Mouse (Mus musculus) thymus, postnatal 14 days (tissue): ENCODE results near the gene Prdm8.

Experiments
- DNase-seq: peaks from one replicate; pipeline ENCODE4 v3.0.0; 2021

The Prdm8 gene

DNA sequence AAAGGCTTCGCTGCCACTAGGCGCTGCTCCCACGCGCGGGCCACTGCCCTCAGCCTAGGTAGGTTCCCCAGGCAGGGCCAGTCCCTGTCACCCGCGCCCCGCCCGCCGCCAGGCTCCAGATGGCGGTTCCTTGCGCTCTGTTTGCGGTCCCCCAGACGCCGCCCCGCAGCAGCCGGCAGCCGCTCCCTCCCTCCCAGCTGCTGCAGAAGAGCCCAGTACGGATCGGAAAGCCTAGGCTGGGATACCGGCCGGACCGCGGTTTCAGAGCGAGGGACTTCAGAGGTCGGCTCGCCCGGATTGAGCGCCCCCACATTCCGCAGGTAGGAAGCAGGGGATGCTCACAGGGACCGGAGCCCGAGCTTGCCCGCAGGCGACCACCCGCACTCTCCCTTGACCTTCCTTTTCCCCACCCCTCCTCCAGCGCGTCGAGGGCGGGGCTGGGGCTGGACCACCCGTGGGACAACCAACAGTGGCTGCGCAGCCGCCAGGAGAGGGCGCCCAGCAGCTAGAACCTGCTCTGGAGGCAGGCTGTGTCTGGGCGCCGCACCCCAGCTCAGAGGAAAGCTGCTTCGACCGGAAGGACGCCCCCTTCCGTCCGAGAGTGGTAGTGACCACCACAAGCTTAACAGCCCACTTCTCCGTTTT, at the start of gene Prdm8:
Prdm8 (plus strand) TSS at position 19 of the 645 bp plus-strand sequence.
- peak; percentile 79 for DNase-seq

- DNase-seq, result no peak
Observed at GRCm38 (mm10) chr5:98127074-98127473, 39.9 kb upstream of the Prdm8 start.

- no peak for DNase-seq
Observed at GRCm38 (mm10) chr5:98138545-98139296, 28.3 kb upstream of the Prdm8 start.

DNA sequence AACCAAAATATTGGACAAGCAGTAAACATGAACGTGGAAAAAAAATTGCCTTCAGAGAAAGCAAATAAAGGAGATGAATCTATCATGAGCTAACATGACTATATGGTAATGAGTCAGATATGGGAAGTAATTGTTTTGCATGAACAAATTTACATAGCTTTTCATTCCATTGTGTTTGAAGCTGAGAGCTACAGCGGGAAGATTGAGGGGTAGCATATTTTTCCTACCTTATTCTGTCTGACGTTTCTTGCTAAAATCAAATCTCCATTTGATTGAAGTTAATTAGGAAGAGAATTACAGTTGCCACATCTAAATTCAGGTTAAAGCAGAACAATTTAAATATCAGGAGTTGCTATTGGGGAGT, 27.7 kb upstream of the Prdm8 start:
- DNase-seq, result no peak

DNA sequence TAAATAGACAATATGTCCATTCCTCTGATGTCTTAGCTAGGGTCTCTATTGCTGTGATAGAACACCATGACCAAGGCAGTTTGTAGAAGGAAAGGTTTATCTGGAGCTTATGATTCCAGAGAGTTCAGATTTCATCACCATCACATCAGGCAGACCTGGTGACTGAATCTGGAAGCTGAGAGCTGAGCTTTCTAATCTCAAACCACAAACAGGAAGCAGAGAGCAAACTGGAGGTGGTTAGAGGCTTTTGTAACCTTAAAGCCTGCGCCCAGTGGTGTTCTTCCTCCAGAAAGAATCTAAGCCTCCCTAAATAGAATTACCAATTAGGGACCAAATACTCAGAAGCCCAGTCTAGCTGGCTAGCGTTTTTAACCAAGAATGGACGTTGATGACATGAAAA, 20.1 kb upstream of the Prdm8 start:
- DNase-seq, result no peak

DNA sequence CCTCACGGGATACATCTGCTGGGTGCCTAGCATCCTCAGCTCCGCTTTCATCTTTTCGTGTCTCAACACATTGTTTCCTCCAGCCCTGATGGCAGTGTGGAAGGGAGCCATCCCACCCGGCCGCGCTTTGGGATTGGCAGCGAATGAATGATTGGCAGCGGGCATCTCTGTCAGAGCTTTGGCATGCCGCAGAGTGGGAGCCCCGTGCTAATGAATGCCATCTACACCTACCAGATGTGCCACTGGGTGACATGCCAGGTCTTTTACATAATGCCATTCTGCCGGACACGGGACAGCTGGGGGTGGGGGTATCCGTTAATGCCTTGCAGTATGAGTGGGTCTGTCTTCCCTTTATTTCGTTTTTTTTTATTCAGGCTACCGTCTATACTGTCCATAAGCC, 882 bp upstream of the Prdm8 start:
- DNase-seq, result no peak

GRCm38 (mm10) chr5:98168356-98169285, 1.6 kb downstream of the Prdm8 start:
- no peak for DNase-seq

- DNase-seq, result no peak
Observed at GRCm38 (mm10) chr5:98169376-98170351, 2.7 kb downstream of the Prdm8 start.

DNA sequence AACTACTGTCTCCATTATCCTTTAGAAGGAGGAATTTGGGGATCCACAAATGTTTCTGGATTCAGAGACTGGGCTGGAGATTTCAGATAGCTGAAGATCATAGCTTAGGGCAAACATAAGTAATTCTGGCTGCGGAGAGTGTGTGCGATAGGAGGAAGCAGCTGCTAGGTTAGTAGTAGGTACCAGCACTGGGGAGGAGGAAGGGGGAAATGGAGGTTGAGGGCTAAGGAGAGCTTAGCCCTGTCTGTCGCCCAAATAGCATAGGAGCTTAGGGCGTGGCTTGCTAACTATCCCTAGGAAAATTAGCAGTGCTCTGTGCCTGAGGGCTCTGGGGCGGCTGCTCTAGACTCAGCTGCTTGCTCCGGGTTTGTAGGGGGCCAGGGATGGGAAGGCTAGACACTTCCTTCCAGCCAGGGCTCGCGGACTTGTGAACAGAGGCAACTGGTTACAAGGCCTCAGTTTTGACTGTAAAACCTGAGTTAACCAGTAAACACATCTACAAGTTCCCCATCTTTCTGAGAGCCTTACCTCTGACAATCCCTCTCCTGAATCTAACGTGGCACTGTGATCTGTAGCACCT, 4.7 kb downstream of the Prdm8 start:
- DNase-seq, result no peak

GRCm38 (mm10) chr5:98172502-98173181, 5.6 kb downstream of the Prdm8 start:
- DNase-seq, result no peak

DNA sequence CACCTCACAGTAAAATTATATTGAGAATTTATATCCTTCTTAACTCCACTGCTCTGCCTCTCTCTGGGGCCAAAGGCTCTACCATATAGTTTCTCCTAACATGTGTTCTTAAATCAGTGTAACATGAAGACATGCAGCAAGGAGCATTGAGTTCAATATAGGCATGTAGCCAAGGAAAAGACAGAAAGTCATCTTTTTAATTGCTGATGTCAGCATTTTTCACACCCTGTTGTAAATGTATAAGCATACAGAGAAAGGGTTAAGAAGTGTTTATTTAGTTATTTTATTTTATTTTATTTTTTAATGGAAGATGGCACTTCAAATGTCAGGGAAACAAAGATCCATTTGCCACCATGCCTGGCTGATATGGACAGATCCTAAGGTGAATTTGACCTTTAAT, 6.7 kb downstream of the Prdm8 start:
- DNase-seq, result no peak

DNA sequence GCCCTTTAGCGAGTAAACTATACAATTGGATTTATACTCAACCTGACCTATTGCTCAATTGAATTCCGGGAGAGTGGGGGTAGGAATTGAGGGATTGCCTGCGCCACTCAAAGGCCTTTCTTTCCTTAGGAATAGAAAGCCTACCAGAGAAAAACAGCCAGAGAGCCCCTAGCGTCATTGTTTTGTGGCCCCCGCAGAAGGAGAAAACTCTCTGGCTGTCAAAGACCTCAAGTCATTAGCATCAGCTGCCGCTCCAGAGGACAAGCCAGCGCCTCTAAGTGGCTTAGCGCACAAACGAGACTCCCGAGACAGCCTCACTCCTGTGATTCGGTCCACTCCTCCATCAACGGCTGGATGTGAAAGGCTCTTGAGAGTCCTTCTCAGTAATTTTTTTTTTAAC, 12.6 kb downstream of the Prdm8 start:
- no peak for DNase-seq

DNA sequence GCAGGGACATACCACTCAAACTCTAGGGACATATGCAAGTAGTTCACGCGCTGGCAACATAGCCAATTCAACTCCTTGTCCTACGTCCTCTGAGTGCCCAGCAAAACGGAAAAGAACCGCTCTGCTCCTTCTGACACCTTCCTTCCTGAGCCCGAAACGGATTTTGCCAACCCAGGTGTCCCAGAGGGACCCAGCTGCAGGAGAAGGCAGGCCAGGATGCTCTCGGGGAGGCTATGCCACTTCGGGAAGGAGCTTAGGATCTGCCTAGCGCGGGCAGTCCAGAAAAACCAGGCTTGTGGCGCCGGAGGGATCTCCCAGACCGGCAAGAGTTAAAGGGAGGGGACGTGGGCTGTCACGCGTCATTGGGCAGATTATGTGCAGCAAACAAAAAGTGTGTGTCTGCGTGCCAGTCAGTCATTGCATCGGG, 13.5 kb downstream of the Prdm8 start:
- no peak for DNase-seq

GRCm38 (mm10) chr5:98180888-98181635, 14.1 kb downstream of the Prdm8 start:
- no peak for DNase-seq

DNA sequence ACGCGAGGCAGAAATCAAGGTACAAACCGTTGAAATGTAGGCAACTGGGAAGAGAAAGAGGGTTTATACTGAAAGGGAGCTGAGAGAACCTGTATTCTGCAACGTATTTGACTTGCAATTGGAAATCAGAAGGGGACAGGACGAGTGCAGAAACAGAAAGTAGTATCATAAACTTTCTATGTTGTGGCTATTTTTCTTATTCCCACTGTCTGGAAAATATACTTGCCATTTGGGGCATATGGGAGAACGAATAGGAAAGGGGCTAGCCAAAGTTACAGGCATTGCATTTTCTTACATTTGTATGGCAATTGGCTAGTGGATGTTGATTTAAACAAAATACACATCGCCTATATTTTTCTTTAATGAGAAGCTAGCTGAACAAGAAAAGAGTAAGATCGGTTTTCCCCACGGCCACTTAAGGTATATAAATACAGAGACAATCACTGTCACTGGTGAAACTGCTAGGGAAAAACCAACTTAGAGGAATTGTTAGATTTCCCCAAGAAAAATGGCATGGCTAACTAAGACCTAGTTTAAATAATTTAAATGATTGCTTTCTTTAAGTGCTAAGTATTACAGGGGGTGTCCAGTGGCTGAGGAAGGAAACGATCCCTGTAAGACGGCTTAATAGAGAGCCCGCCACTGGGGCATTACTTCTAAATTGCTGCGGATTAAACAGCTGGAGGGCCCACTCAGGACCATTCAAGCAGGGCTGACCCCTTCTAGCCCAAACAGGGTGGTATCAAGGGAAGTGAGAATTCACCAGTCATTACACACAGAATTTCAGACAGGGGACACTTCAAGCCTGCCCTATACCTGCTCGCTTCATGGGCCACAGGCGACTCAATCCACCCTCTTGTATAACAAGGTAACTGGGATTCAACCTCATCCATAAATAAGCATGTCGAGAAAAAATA, 14.9 kb downstream of the Prdm8 start:
- DNase-seq, result no peak

GRCm38 (mm10) chr5:98182603-98182920, 15.6 kb downstream of the Prdm8 start:
- DNase-seq, result no peak

GRCm38 (mm10) chr5:98183031-98183595, 16.1 kb downstream of the Prdm8 start:
- DNase-seq, result no peak

DNA sequence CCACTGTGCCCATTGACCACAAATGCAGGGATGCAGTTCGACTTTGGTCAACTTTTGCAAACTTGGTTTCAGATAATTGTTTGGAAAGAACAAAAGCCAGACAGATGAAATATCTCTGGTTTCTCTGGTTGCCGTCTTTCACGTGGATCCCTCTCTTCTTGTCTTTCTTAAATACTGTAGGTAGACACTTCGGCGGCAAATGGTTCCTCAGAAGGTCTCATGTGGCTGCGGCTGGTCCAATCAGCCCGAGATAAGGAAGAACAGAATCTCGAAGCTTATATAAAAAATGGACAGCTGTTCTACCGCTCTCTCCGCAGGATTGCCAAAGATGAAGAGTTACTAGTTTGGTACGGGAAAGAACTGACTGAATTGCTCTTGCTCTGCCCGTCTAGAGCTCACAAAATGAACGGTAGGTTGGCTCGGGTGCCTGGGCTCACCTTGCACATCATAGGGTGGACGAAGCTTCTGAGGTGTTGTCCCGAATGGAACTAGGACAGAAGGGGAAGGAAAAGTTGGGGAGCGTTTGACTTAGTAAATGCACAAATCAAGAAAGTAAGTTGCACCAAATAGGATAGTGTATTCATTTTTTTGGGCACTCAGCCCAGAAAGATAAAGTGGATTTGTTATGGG, 17.4 kb downstream of the Prdm8 start:
- DNase-seq, result no peak
